Mouse (Mus musculus) spleen, postnatal 36 days (tissue): ENCODE data around the gene Lingo3.
"Not testable (repeated sequence)": the region's sequence is repeated elsewhere in the genome, so short reads cannot be mapped to it uniquely, and the experiment has no call there.

ENCODE experiments used
- DNase-seq, 2 experiments: peaks; one replicate each; pipeline ENCODE4 v3.0.0; 2022; ENCODE audit warnings: low spot score in 2 of 2, mixed read lengths in 1 of 2

Gene Lingo3

GRCm38 (mm10) chr10:80821991-80822390 lies 21.8 kb downstream of the Lingo3 start:
- DNase-seq = peak; percentile 34 to 58

- no peak for DNase-seq
These were observed 24.4 kb downstream of the Lingo3 start for GRCm38 (mm10) chr10:80819406-80819805.

GRCm38 (mm10) chr10:80818599-80819281 lies 25.1 kb downstream of the Lingo3 start:
- peak; percentile 60 to 74 for DNase-seq

GRCm38 (mm10) chr10:80817955-80818354 lies 25.9 kb downstream of the Lingo3 start:
- not testable (repeated sequence) for DNase-seq

- DNase-seq = no peak
These were observed 26.7 kb downstream of the Lingo3 start for GRCm38 (mm10) chr10:80817164-80817563.

GRCm38 (mm10) chr10:80816303-80816702 lies 27.5 kb downstream of the Lingo3 start:
- not testable (repeated sequence) for DNase-seq

- DNase-seq = no peak
These were observed 29.0 kb downstream of the Lingo3 start for GRCm38 (mm10) chr10:80814800-80815199.

- no peak for DNase-seq
These were observed 30.5 kb downstream of the Lingo3 start, which contains the start of gene Jsrp1 for GRCm38 (mm10) chr10:80813366-80813765. Jsrp1 (minus strand) TSS chr10:80813498.

GRCm38 (mm10) chr10:80812391-80813041 lies 31.3 kb downstream of the Lingo3 start:
- no peak for DNase-seq

GRCm38 (mm10) chr10:80810084-80810483 lies 33.8 kb downstream of the Lingo3 start:
- DNase-seq = no peak

- DNase-seq = no peak
These were observed 34.7 kb downstream of the Lingo3 start for GRCm38 (mm10) chr10:80808985-80809632.

GRCm38 (mm10) chr10:80808099-80808984 lies 35.5 kb downstream of the Lingo3 start:
- DNase-seq = no peak

- DNase-seq = peak; percentile 57 to 62
These were observed 36.7 kb downstream of the Lingo3 start for GRCm38 (mm10) chr10:80807057-80807627.

GRCm38 (mm10) chr10:80806341-80807056 lies 37.3 kb downstream of the Lingo3 start:
- no peak for DNase-seq

GRCm38 (mm10) chr10:80805925-80806324 lies 37.9 kb downstream of the Lingo3 start:
- peak; percentile 53 to 59 for DNase-seq

- no peak for DNase-seq
These were observed 38.5 kb downstream of the Lingo3 start for GRCm38 (mm10) chr10:80805322-80805721.

- DNase-seq = no peak
These were observed 38.9 kb downstream of the Lingo3 start, which contains the start of gene Amh for GRCm38 (mm10) chr10:80804916-80805315. Amh (plus strand) TSS chr10:80805243.

- DNase-seq = no peak
These were observed 39.5 kb downstream of the Lingo3 start for GRCm38 (mm10) chr10:80804340-80804739.

- no peak for DNase-seq
These were observed 40.8 kb downstream of the Lingo3 start for GRCm38 (mm10) chr10:80802996-80803395.

- DNase-seq = no peak
These were observed 41.5 kb downstream of the Lingo3 start for GRCm38 (mm10) chr10:80802204-80802912.
